Mouse (Mus musculus) heart, postnatal 36 days (tissue): ENCODE measurements around the gene Ms4a4d. TPM values are rescaled to one million over a fixed set of nuclear protein-coding genes. Genes with fewer than 3 reads are reported as not detected.
"Not testable (repeated sequence)": the region's sequence is repeated elsewhere in the genome, so short reads cannot be mapped to it uniquely, and the experiment has no call there.

Experiments
- DNase-seq, 2 experiments: peaks; one replicate each; pipeline ENCODE4 v3.0.0; 2021 to 2022
- intact Hi-C: fragments of 180-260 bp; cut with DNase I; formaldehyde crosslinking; loops from one replicate; pipeline ENCODE4 v1.15.1; 2025
- total RNA-seq, 2 experiments: library from RNA; stranded (reverse); gene quantifications; 2 replicates each; pipeline ENCODE4 v1.2.3; 2021

The Ms4a4d gene
- total RNA-seq, 2 experiments from 2014 or later = 8.0 to 9.5 TPM

DNA sequence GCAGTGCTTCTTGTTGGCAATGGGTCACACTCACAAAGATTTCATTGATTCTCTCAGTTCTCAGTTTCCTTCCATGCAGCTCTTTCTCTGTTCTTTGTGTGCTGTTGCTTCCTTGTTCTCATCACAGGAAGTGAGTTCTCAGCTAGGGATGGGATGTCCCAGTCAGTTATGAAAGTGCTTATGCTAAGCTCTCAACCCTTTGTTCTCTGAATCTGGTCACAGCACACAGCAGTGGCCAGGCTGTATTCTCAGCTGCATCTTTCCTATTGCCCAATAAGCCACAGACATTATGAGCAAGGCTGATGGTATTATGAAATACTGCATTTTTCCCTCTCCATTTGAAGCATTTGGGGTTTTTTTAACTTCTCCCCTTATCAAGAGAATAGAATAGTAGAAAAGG lies 23.0 kb downstream of the Ms4a4d start:
- intact Hi-C loops, DNase-seq: not testable (repeated sequence)

DNA sequence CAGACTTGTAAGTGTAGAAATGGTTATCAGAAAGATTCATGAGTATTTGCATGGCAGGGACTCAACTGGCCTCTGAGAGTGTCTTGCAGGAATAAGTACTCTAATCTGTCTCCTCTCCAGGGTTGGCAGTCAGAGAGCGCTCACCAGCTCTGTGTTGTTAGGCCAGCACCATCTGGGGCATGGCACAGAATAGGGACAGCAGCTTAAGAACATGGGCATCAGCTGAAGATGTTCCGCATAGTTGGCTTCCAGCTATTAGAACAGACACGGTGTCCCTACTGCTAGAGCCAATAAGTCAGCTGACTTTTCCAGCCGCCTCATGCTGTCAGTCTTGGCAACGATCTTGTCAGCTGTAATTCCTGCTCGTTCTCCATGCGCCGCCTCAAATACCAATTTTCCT lies 38.4 kb downstream of the Ms4a4d start:
- intact Hi-C loops = no loop called here
- DNase-seq = no peak

DNA sequence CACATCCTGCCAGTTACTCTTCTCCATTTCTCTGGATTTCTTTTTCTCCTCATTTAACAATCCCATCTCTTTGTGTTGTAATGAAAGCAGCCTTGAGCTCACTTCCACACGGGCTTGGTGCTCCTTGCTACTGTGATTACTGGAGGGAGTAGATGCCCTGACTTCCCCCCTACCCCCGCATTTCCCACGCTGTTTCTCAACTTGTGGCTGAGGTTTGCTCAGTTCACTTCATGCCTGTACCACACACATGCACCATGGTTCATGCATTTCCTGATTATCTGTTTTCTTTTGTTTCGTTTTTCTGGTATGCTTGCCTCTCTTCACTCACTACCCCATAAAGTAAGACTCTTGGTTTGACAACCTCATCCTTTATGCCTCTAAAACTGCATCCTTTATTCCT lies 52.6 kb downstream of the Ms4a4d start:
- intact Hi-C loops = no loop called here
- no peak for DNase-seq

DNA sequence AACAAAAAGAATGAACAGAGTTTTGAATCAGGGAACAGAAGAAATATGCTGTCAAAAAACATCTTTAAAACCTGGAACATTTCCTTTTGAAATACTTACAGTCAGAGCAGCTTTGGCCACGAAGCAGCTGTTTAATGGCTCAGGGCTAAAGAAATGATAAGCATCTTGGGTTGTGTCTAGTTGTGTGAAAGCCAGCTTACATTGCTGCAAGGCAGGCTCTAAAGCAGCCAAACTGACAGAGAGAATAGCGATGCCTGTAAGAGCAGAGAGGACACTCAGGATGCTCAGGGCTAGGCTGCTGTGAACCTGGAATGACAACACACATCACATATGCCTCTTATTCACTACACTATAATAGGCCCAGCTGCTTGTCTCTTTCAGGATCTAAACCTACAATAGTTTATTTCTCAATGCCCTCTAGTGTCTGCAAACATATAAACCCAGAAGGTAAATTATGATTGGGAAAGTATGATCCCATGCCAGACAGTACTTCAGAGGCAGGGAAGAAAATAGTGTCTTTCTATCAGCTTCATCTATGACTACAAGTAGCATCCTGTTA lies 53.4 kb downstream of the Ms4a4d start:
- no peak for DNase-seq
- intact Hi-C loops = no loop called here

DNA sequence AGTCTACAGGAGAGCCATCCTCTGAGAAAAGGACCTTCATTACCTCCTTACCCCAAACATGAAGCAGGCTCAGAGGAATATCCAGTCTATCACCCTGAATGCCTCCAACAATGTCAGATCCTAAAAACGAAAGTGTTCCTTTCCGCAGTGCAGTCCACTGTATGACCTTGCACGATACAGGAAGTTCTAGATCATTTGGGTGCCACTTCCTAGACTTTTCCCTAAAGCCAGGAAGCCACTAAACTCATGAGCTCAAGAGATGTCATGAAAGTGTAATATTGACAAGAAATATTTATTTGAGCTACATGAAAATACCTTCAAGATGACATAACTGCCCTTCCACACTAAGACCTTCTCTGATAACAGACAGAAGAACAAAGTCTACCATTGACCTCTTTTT lies 64.7 kb downstream of the Ms4a4d start:
- no peak for DNase-seq
- intact Hi-C loops = loop anchor here (5.0 kb wide), 1 partner anchor 249 kb away; no protein-coding TSS in a partner anchor

DNA sequence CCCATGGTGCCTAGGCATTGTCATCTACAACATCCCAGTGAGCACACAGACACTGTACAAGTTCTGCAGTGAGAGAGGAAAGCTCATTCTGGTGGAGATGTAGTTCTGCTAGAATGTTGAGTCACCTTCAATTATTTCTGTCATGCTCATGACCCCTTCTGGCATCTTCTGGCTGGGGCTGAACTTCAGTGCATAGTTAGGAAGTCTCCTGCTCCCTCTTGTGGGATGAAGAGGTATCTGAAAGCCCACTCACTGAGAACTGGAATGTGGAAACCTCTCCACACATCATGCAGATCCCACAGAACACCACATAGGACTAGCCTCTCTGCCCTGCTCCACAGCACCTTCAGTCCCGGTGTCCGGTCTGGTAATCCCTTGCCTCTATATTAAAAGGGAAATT lies 65.4 kb downstream of the Ms4a4d start:
- peak; percentile 15 to 23 for DNase-seq
- intact Hi-C loops = loop anchor here (5.0 kb wide), 1 partner anchor 250 kb away; no protein-coding TSS in a partner anchor

DNA sequence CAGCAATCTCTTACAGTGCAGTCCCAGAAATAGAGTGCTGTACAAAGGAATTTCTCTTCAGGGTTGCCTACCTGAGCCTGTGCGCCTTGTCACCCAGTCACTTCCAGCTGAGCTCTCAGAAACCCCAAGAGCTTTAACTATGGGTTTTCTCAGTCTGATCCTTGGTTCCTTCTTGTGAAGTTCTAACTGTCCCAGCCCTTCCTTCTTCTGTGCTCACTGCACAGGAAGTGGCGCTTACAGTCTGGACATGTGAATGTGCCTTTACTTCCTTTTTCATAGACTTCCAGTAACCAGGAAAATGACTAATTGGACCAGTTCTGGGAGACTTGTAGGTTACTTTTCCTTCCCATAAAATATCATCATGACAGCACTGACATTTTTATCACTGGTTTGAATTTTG lies 68.0 kb downstream of the Ms4a4d start, which contains the start of gene Ms4a6d:
TSS of gene Ms4a6d (minus strand) at position 247 of the 400 bp plus-strand sequence.
- DNase-seq = no peak
- intact Hi-C loops = loop anchor here (5.0 kb wide), 1 partner anchor 252 kb away; no protein-coding TSS in a partner anchor

Other genes starting within 250 kb of the Ms4a4d start
- under 1 TPM in 1 of 2 experiments, not detected in 1; 0.05 TPM for gene Ms4a14, start 222.3 kb upstream of the Ms4a4d start, total RNA-seq
- 1 to 10 TPM; 1.1 to 1.8 TPM for gene Ms4a7, start 200.7 kb upstream of the Ms4a4d start, total RNA-seq
- gene Ms4a4a, start 161.3 kb upstream of the Ms4a4d start, total RNA-seq = 10 to 100 TPM in 1 of 2 experiments, 1 to 10 TPM in 1; 5.2 to 14.5 TPM
- gene Ms4a4c, start 132.0 kb upstream of the Ms4a4d start, total RNA-seq = 1 to 10 TPM in 1 of 2 experiments, not detected in 1; 1.8 TPM
- gene Ms4a4b, start 93.2 kb upstream of the Ms4a4d start, total RNA-seq = under 1 TPM; 0.70 to 1.00 TPM
- 10 to 100 TPM in 1 of 2 experiments, 1 to 10 TPM in 1; 6.3 to 15.1 TPM for gene Ms4a6c, start 67.4 kb upstream of the Ms4a4d start, total RNA-seq
- 1 to 10 TPM in 1 of 2 experiments, not detected in 1; 1.1 TPM for gene Gm8369, start 50.9 kb upstream of the Ms4a4d start, total RNA-seq
- 1 to 10 TPM; 4.4 to 9.1 TPM for gene Ms4a6b, start 20.3 kb upstream of the Ms4a4d start, total RNA-seq
- gene Ms4a6d, start 68.0 kb downstream of the Ms4a4d start, total RNA-seq = 1 to 10 TPM; 1.8 to 5.7 TPM
- not detected for gene Ms4a2, start 86.9 kb downstream of the Ms4a4d start, total RNA-seq
- gene Ms4a3, start 104.0 kb downstream of the Ms4a4d start, total RNA-seq = not detected
- not detected for gene Oosp2, start 123.8 kb downstream of the Ms4a4d start, total RNA-seq
- not detected for gene Oosp1, start 154.3 kb downstream of the Ms4a4d start, total RNA-seq
- gene Oosp3, start 160.3 kb downstream of the Ms4a4d start, total RNA-seq = not detected
- not detected for gene Gif, start 210.8 kb downstream of the Ms4a4d start, total RNA-seq
- 100 to 1,000 TPM; 102 to 104 TPM for gene Mrpl16, start 233.6 kb downstream of the Ms4a4d start, total RNA-seq